24 mouse cellular contexts compared by ENCODE assay signal in the genomic region with DNA sequence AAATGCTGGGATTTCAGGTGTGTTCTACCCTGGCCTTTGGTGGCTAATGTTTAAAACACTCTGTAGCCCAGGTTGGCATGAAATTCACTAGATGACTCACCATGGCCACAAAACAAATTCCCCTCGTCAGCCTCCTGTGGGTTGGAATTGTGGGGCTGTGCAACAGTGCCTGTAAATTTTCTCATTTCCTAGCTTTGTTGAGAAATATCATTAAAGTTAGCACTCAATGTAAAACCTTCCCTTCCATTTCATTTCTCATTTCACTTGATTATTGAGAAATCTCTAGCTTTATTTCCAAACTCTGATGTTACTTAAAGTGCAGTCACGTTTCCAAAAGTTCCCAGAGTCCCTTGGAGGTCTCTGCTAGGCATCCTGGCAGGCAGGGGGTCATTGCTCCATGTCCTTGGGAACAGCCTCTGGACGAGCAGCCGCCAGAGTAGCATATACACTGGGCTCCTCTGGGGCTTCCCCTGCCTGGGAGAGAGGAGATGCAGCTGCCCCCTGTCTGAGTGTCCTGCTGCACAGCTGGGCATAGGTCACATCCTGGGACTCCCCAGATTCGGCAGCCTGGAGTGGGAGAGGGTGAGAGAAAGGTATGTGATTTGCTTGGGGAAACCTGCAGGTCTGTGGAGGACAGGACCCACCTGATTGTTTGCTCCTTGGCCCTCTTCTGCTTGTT. TPM values are rescaled to one million over a fixed set of nuclear protein-coding genes. Genes with fewer than 3 reads are reported as not detected.
DNase-seq lines count a peak whose midpoint lies in the region; ATAC-seq and TF ChIP-seq lines count a peak whose summit lies in the region.
"Had no signal": no experiment of that assay in that cellular context is flagged by ENCODE, and none has a peak within 500 bp of the region (broad histone marks: within the 10 kb centered on the region; RNA-seq: fewer than 3 reads in every experiment).

No protein-coding gene starts in this region.

- ATAC-seq in forebrain, embryonic 11.5 days (replicated peaks; ENCODE audit: low FRiP score) = no peak
- ATAC-seq in forebrain, embryonic 13.5 days = no peak
- 0 out of 2 replicates have a peak, but pooled peaks have one; percentile 30 for ATAC-seq in liver, embryonic 16.5 days (ENCODE audit: low read depth)
- no peak for ATAC-seq in liver, embryonic 12.5 days
- ATAC-seq in monocyte, adult 5-6 weeks (replicated peaks; ENCODE audit: insufficient number of reproducible peaks, low FRiP score, low TSS enrichment, poor library complexity, severe bottlenecking) = peak; percentile 28; the same call in 1 of the 2 replicates
- no peak for ATAC-seq in hindbrain, postnatal 0 days
- ATAC-seq: forebrain, embryonic 14.5 days; inflammation-experienced regulatory T-cells, adult 6 months had no signal

- no peak overlapping the region for H3K4me3 ChIP-seq in forebrain, embryonic 11.5 days (ENCODE audit: low read depth, low read length)
- no peak overlapping the region for H3K4me3 ChIP-seq in forebrain, embryonic 13.5 days
- H3K4me3 ChIP-seq in liver, embryonic 16.5 days (ENCODE audit: low read depth, low read length) = no peak overlapping the region
- H3K4me3 ChIP-seq in liver, embryonic 12.5 days = no peak overlapping the region
- H3K4me3 ChIP-seq in bone marrow macrophage, adult 2 months (ENCODE audit: insufficient read depth, low read length) = no peak overlapping the region
- no peak overlapping the region for H3K4me3 ChIP-seq in hindbrain, postnatal 0 days (ENCODE audit: low read length)
- H3K4me3 ChIP-seq: embryonic facial prominence, embryonic 12.5 days; gastrocnemius, adult 2 months; heart, embryonic 10.5 days; hindbrain, embryonic 12.5 days; limb, embryonic 12.5 days; neural tube, embryonic 12.5 days had no signal

- no peak overlapping the region for H3K27ac ChIP-seq in forebrain, embryonic 11.5 days (ENCODE audit: low read depth, low read length)
- no peak overlapping the region for H3K27ac ChIP-seq in forebrain, embryonic 13.5 days
- no peak overlapping the region for H3K27ac ChIP-seq in liver, embryonic 16.5 days (ENCODE audit: low read length)
- H3K27ac ChIP-seq in liver, embryonic 12.5 days = no peak overlapping the region
- peak overlapping the region; percentile 20; the same call in 1 of the 2 replicates for H3K27ac ChIP-seq in bone marrow macrophage, adult 2 months (ENCODE audit: insufficient read depth, low read depth, low read length)
- no peak overlapping the region for H3K27ac ChIP-seq in hindbrain, postnatal 0 days
- H3K27ac ChIP-seq: embryonic facial prominence, embryonic 12.5 days; gastrocnemius, adult 2 months; heart, embryonic 10.5 days; hindbrain, embryonic 12.5 days; limb, embryonic 12.5 days; liver, embryonic 14.5 days; neural tube, embryonic 12.5 days had no signal

- H3K36me3 ChIP-seq in forebrain, embryonic 11.5 days (ENCODE audit: control insufficient read depth, insufficient read depth, low read length) = no peaks in the 10 kb centered on the region; the same call in 1 of the 2 replicates
- H3K36me3 ChIP-seq in forebrain, embryonic 13.5 days (ENCODE audit: poor library complexity, severe bottlenecking) = peaks cover 8% of the 10 kb centered on the region
- peaks cover 6% of the 10 kb centered on the region for H3K36me3 ChIP-seq in liver, embryonic 16.5 days (ENCODE audit: control insufficient read depth, insufficient read depth)
- H3K36me3 ChIP-seq in liver, embryonic 12.5 days = peaks cover 8% of the 10 kb centered on the region
- 0 out of 2 replicates have a peak, but pooled peaks cover 3% of the 10 kb centered on the region for H3K36me3 ChIP-seq in hindbrain, postnatal 0 days (ENCODE audit: insufficient read depth, low read length)

- no peaks in the 10 kb centered on the region for H3K4me1 ChIP-seq in forebrain, embryonic 11.5 days (replicated peaks; ENCODE audit: control insufficient read depth, insufficient read depth, low read length)
- no peaks in the 10 kb centered on the region for H3K4me1 ChIP-seq in forebrain, embryonic 13.5 days
- H3K4me1 ChIP-seq in liver, embryonic 16.5 days (ENCODE audit: control insufficient read depth, low read depth, low read length) = no peaks in the 10 kb centered on the region; the same call in 1 of the 2 replicates
- H3K4me1 ChIP-seq in liver, embryonic 12.5 days = no peaks in the 10 kb centered on the region
- H3K4me1 ChIP-seq in bone marrow macrophage, adult 2 months (ENCODE audit: control insufficient read depth, insufficient read depth, low read length) = peaks cover 70% of the 10 kb centered on the region
- no peaks in the 10 kb centered on the region for H3K4me1 ChIP-seq in hindbrain, postnatal 0 days (ENCODE audit: insufficient read depth, low read length)
- H3K4me1 ChIP-seq: embryonic facial prominence, embryonic 12.5 days; heart, embryonic 10.5 days; hindbrain, embryonic 12.5 days; limb, embryonic 12.5 days; neural tube, embryonic 12.5 days had no signal

- peak; percentile 53 for DNase-seq in forebrain, embryonic 11.5 days (ENCODE audit: low spot score)
- no peak for DNase-seq in hindbrain, postnatal 0 days (ENCODE audit: low spot score)
- DNase-seq: adrenal gland, postnatal 25 days; cerebellum, adult 18-20 months; gastrocnemius, adult 2 months; kidney, adult 8-10 months; kidney, postnatal 14 days; midbrain, embryonic 14.5 days; retina, postnatal 1 day; right cerebral cortex, postnatal 25 days; thymus, postnatal 25 days had no signal

- no peak for TF ChIP-seq POLR2A in bone marrow macrophage, adult 2 months (IDR thresholded peaks at IDR 0.05; ENCODE audit: borderline replicate concordance, low read depth, low read length)

- no peaks in the 10 kb centered on the region for H3K27me3 ChIP-seq in forebrain, embryonic 11.5 days (ENCODE audit: control insufficient read depth, insufficient read depth, low read length)
- H3K27me3 ChIP-seq in forebrain, embryonic 13.5 days = no peaks in the 10 kb centered on the region
- H3K27me3 ChIP-seq in liver, embryonic 16.5 days (ENCODE audit: control insufficient read depth, insufficient read depth, low read depth, low read length) = no peaks in the 10 kb centered on the region
- no peaks in the 10 kb centered on the region for H3K27me3 ChIP-seq in liver, embryonic 12.5 days (replicated peaks)
- H3K27me3 ChIP-seq in hindbrain, postnatal 0 days (ENCODE audit: insufficient read depth, low read length) = no peaks in the 10 kb centered on the region
- H3K27me3 ChIP-seq: embryonic facial prominence, embryonic 12.5 days; hindbrain, embryonic 12.5 days; limb, embryonic 12.5 days; neural tube, embryonic 12.5 days had no signal

- no peak overlapping the region for H3K4me2 ChIP-seq in forebrain, embryonic 11.5 days (ENCODE audit: low read depth, low read length, severe bottlenecking)
- no peak overlapping the region for H3K4me2 ChIP-seq in forebrain, embryonic 13.5 days
- H3K4me2 ChIP-seq in liver, embryonic 16.5 days (ENCODE audit: low read depth, low read length) = no peak overlapping the region
- H3K4me2 ChIP-seq in liver, embryonic 12.5 days = no peak overlapping the region
- H3K4me2 ChIP-seq in hindbrain, postnatal 0 days (ENCODE audit: low read depth, low read length) = no peak overlapping the region
- H3K4me2 ChIP-seq: embryonic facial prominence, embryonic 12.5 days; hindbrain, embryonic 12.5 days; limb, embryonic 12.5 days; neural tube, embryonic 12.5 days had no signal

- no peak overlapping the region for H3K9ac ChIP-seq in forebrain, embryonic 11.5 days (ENCODE audit: low read length)
- no peak overlapping the region for H3K9ac ChIP-seq in forebrain, embryonic 13.5 days
- peak overlapping the region; percentile 28; the same call in 1 of the 2 replicates for H3K9ac ChIP-seq in liver, embryonic 16.5 days (ENCODE audit: low read depth, low read length)
- H3K9ac ChIP-seq in liver, embryonic 12.5 days = no peak overlapping the region
- H3K9ac ChIP-seq in hindbrain, postnatal 0 days (replicated peaks; ENCODE audit: low read length) = no peak overlapping the region
- H3K9ac ChIP-seq: embryonic facial prominence, embryonic 12.5 days; hindbrain, embryonic 12.5 days; limb, embryonic 12.5 days; liver, embryonic 14.5 days; neural tube, embryonic 12.5 days had no signal

- no peak for TF ChIP-seq CTCF in bone marrow macrophage, adult 2 months (IDR thresholded peaks at IDR 0.05; ENCODE audit: low read depth, low read length)
- no peak for TF ChIP-seq CTCF in hindbrain, postnatal 0 days (IDR thresholded peaks at IDR 0.05; ENCODE audit: low read depth)

- 50% methylated on average over 5 of the region's 5 CpGs for WGBS in forebrain, embryonic 11.5 days
- WGBS in forebrain, embryonic 13.5 days = 49% methylated on average over 5 of the region's 5 CpGs
- whole genome bisulfite sequencing in liver, embryonic 16.5 days (ENCODE audit: insufficient replicate concordance) = 26% methylated on average over 5 of the region's 5 CpGs
- WGBS in liver, embryonic 12.5 days (ENCODE audit: insufficient replicate concordance) = 42% methylated on average over 5 of the region's 5 CpGs
- WGBS in hindbrain, postnatal 0 days = 38% methylated on average over 5 of the region's 5 CpGs

- H3K9me3 ChIP-seq in forebrain, embryonic 11.5 days (ENCODE audit: control insufficient read depth, low read length) = no peaks in the 10 kb centered on the region
- H3K9me3 ChIP-seq in forebrain, embryonic 13.5 days (replicated peaks) = no peaks in the 10 kb centered on the region
- no peaks in the 10 kb centered on the region for H3K9me3 ChIP-seq in liver, embryonic 16.5 days (replicated peaks; ENCODE audit: control insufficient read depth, low read length)
- no peaks in the 10 kb centered on the region for H3K9me3 ChIP-seq in liver, embryonic 12.5 days (replicated peaks)
- no peaks in the 10 kb centered on the region for H3K9me3 ChIP-seq in hindbrain, postnatal 0 days (ENCODE audit: low read length)
- H3K9me3 ChIP-seq: embryonic facial prominence, embryonic 12.5 days; heart, embryonic 10.5 days; hindbrain, embryonic 12.5 days; limb, embryonic 12.5 days; neural tube, embryonic 12.5 days had no signal

RNA-seq across cellular contexts. Expression of a gene that starts 7.8 kb away (rescaled TPM):
- 0.12 and 0.27 TPM in 2 replicates for polyA plus RNA-seq in forebrain, embryonic 11.5 days (2014; fragmentation: Nextera tagmentation; extraction: Ambion mirVana)
- polyA plus RNA-seq in forebrain, embryonic 13.5 days (2015; fragmentation: Nextera tagmentation; extraction: Ambion mirVana) = 0.18 and 0.19 TPM in 2 replicates
- 6.0 and 7.4 TPM in 2 replicates for polyA plus RNA-seq in liver, embryonic 16.5 days (2015; fragmentation: Nextera tagmentation; extraction: Ambion mirVana)
- 0.91 and 0.94 TPM in 2 replicates for polyA plus RNA-seq in liver, embryonic 12.5 days (2016; fragmentation: Nextera tagmentation; extraction: Ambion mirVana)
- 642 and 647 TPM in 2 replicates for polyA plus RNA-seq in bone marrow macrophage, adult 2 months (2012; ENCODE audit: insufficient read depth, insufficient read length, missing spikeins)
- total RNA-seq in monocyte, adult 5-6 weeks (2017) = 111 to 159 TPM (median 138 TPM) in 3 replicates
- total RNA-seq in hindbrain, postnatal 0 days (2014; rRNA removed) = 0.37 TPM in 1 of 2 replicates, not detected in the other
- 0.39 and 0.47 TPM in 2 replicates for polyA plus RNA-seq in hindbrain, postnatal 0 days (2015; fragmentation: Nextera tagmentation; extraction: Ambion mirVana)

RNA-seq across cellular contexts. Expression of a gene that starts 8.6 kb away (rescaled TPM):
- 1,200 and 1,214 TPM in 2 replicates for polyA plus RNA-seq in forebrain, embryonic 11.5 days (2014; fragmentation: Nextera tagmentation; extraction: Ambion mirVana)
- 1,199 and 1,336 TPM in 2 replicates for polyA plus RNA-seq in forebrain, embryonic 13.5 days (2015; fragmentation: Nextera tagmentation; extraction: Ambion mirVana)
- polyA plus RNA-seq in liver, embryonic 16.5 days (2015; fragmentation: Nextera tagmentation; extraction: Ambion mirVana) = 666 and 772 TPM in 2 replicates
- polyA plus RNA-seq in liver, embryonic 12.5 days (2016; fragmentation: Nextera tagmentation; extraction: Ambion mirVana) = 1,310 and 1,334 TPM in 2 replicates
- 1,730 and 1,840 TPM in 2 replicates for polyA plus RNA-seq in bone marrow macrophage, adult 2 months (2012; ENCODE audit: insufficient read depth, insufficient read length, missing spikeins)
- 1,184 to 2,050 TPM (median 1,737 TPM) in 3 replicates for total RNA-seq in monocyte, adult 5-6 weeks (2017)
- total RNA-seq in hindbrain, postnatal 0 days (2014; rRNA removed) = 545 and 569 TPM in 2 replicates
- polyA plus RNA-seq in hindbrain, postnatal 0 days (2015; fragmentation: Nextera tagmentation; extraction: Ambion mirVana) = 743 and 752 TPM in 2 replicates

RNA-seq across cellular contexts. Expression of a gene that starts 19.1 kb away (rescaled TPM):
- polyA plus RNA-seq in forebrain, embryonic 11.5 days (2014; fragmentation: Nextera tagmentation; extraction: Ambion mirVana) = 37.1 and 40.2 TPM in 2 replicates
- polyA plus RNA-seq in forebrain, embryonic 13.5 days (2015; fragmentation: Nextera tagmentation; extraction: Ambion mirVana) = 36.2 and 41.6 TPM in 2 replicates
- 19.0 and 22.0 TPM in 2 replicates for polyA plus RNA-seq in liver, embryonic 16.5 days (2015; fragmentation: Nextera tagmentation; extraction: Ambion mirVana)
- 24.9 and 27.5 TPM in 2 replicates for polyA plus RNA-seq in liver, embryonic 12.5 days (2016; fragmentation: Nextera tagmentation; extraction: Ambion mirVana)
- 79.5 and 93.8 TPM in 2 replicates for polyA plus RNA-seq in bone marrow macrophage, adult 2 months (2012; ENCODE audit: insufficient read depth, insufficient read length, missing spikeins)
- total RNA-seq in monocyte, adult 5-6 weeks (2017) = 26.7 to 36.8 TPM (median 36.4 TPM) in 3 replicates
- 212 and 229 TPM in 2 replicates for total RNA-seq in hindbrain, postnatal 0 days (2014; rRNA removed)
- 117 and 119 TPM in 2 replicates for polyA plus RNA-seq in hindbrain, postnatal 0 days (2015; fragmentation: Nextera tagmentation; extraction: Ambion mirVana)

RNA-seq across cellular contexts. Expression of a gene that starts 19.7 kb away (rescaled TPM):
- polyA plus RNA-seq in forebrain, embryonic 11.5 days (2014; fragmentation: Nextera tagmentation; extraction: Ambion mirVana) = 243 and 269 TPM in 2 replicates
- polyA plus RNA-seq in forebrain, embryonic 13.5 days (2015; fragmentation: Nextera tagmentation; extraction: Ambion mirVana) = 227 and 236 TPM in 2 replicates
- 41.1 and 41.9 TPM in 2 replicates for polyA plus RNA-seq in liver, embryonic 16.5 days (2015; fragmentation: Nextera tagmentation; extraction: Ambion mirVana)
- 59.0 and 60.3 TPM in 2 replicates for polyA plus RNA-seq in liver, embryonic 12.5 days (2016; fragmentation: Nextera tagmentation; extraction: Ambion mirVana)
- polyA plus RNA-seq in bone marrow macrophage, adult 2 months (2012; ENCODE audit: insufficient read depth, insufficient read length, missing spikeins) = 56.5 and 59.4 TPM in 2 replicates
- total RNA-seq in monocyte, adult 5-6 weeks (2017) = 17.0 to 28.1 TPM (median 19.7 TPM) in 3 replicates
- total RNA-seq in hindbrain, postnatal 0 days (2014; rRNA removed) = 408 and 417 TPM in 2 replicates
- 254 and 255 TPM in 2 replicates for polyA plus RNA-seq in hindbrain, postnatal 0 days (2015; fragmentation: Nextera tagmentation; extraction: Ambion mirVana)

RNA-seq across cellular contexts. Expression of a gene that starts 35.0 kb away (rescaled TPM):
- 2.1 and 3.5 TPM in 2 replicates for polyA plus RNA-seq in forebrain, embryonic 11.5 days (2014; fragmentation: Nextera tagmentation; extraction: Ambion mirVana)
- polyA plus RNA-seq in forebrain, embryonic 13.5 days (2015; fragmentation: Nextera tagmentation; extraction: Ambion mirVana) = 2.1 and 3.4 TPM in 2 replicates
- 4.5 and 4.6 TPM in 2 replicates for polyA plus RNA-seq in liver, embryonic 16.5 days (2015; fragmentation: Nextera tagmentation; extraction: Ambion mirVana)
- 6.9 and 8.1 TPM in 2 replicates for polyA plus RNA-seq in liver, embryonic 12.5 days (2016; fragmentation: Nextera tagmentation; extraction: Ambion mirVana)
- polyA plus RNA-seq in bone marrow macrophage, adult 2 months (2012; ENCODE audit: insufficient read depth, insufficient read length, missing spikeins) = 5.8 and 8.3 TPM in 2 replicates
- total RNA-seq in monocyte, adult 5-6 weeks (2017) = 1.5 to 7.6 TPM (median 2.0 TPM) in 3 replicates
- total RNA-seq in hindbrain, postnatal 0 days (2014; rRNA removed) = 3.5 and 4.2 TPM in 2 replicates
- polyA plus RNA-seq in hindbrain, postnatal 0 days (2015; fragmentation: Nextera tagmentation; extraction: Ambion mirVana) = 3.5 and 4.4 TPM in 2 replicates

Comparison
In these comparisons a context has a peak if more than half of its experiments do, and no peak if none do; other contexts are left out.
1. ATAC-seq: peak in liver, embryonic 16.5 days (single experiment) and monocyte, adult 5-6 weeks (single experiment); none in forebrain, embryonic 11.5 days (single experiment), forebrain, embryonic 13.5 days (single experiment), liver, embryonic 12.5 days (single experiment) and hindbrain, postnatal 0 days (single experiment).
2. RNA of a gene that starts 7.8 kb away (polyA plus RNA-seq): 642 to 647 TPM in bone marrow macrophage, adult 2 months; 6.0 to 7.4 TPM in liver, embryonic 16.5 days, 0.91 to 0.94 TPM in liver, embryonic 12.5 days, 0.39 to 0.47 TPM in hindbrain, postnatal 0 days, 0.18 to 0.19 TPM in forebrain, embryonic 13.5 days and 0.12 to 0.27 TPM in forebrain, embryonic 11.5 days; every median in the first group is over 10 times any median in the second.